Mouse (Mus musculus) left cerebral cortex, adult 18-20 months (tissue): ENCODE results near the gene Bnc2. TPM values are rescaled to one million over a fixed set of nuclear protein-coding genes. Genes with fewer than 3 reads are reported as not detected.
A peak's percentile ranks its signal among the peaks of the same experiment; 100 is the strongest.

ENCODE experiments used
- DNase-seq, 2 experiments: peaks; one replicate each; pipeline ENCODE4 v3.0.0; 2021 to 2022; ENCODE audit warnings: low spot score in 2 of 2, mixed read lengths in 1 of 2
- long read RNA-seq, 2 experiments: library from polyadenylated mRNA; stranded (forward); transcript quantifications; one replicate each; pipeline ENCODE4 v2.0.0; 2021
- total RNA-seq, 2 experiments: library from RNA; stranded (reverse); gene quantifications; 2 replicates each; pipeline ENCODE4 v1.2.3; 2021

Bnc2 gene
- total RNA-seq, result 1 to 10 TPM; 3.0 to 3.1 TPM
- long read RNA-seq, experiment 1, result 0 reads
- long read RNA-seq, experiment 2, result 0 reads

GRCm38 (mm10) chr4:84675171-84675973, at the start of gene Bnc2:
Bnc2 (minus strand) TSS chr4:84675275.
- peak in 1 of 2 experiments; percentile 11 for DNase-seq

GRCm38 (mm10) chr4:84707961-84708360, 32.9 kb upstream of the Bnc2 start:
- DNase-seq, result no peak

GRCm38 (mm10) chr4:84685521-84686366, 10.7 kb upstream of the Bnc2 start:
- no peak for DNase-seq

GRCm38 (mm10) chr4:84685009-84685408, 9.9 kb upstream of the Bnc2 start:
- no peak for DNase-seq

- peak in 1 of 2 experiments; percentile 5 for DNase-seq
These were observed 870 bp upstream of the Bnc2 start for GRCm38 (mm10) chr4:84675974-84676315.

- DNase-seq, result peak in 1 of 2 experiments; percentile 15
These were observed 531 bp downstream of the Bnc2 start for GRCm38 (mm10) chr4:84674318-84675170.

GRCm38 (mm10) chr4:84673681-84674307, 1.3 kb downstream of the Bnc2 start:
- no peak for DNase-seq

GRCm38 (mm10) chr4:84672181-84672791, 2.8 kb downstream of the Bnc2 start:
- DNase-seq, result no peak

GRCm38 (mm10) chr4:84670996-84671395, 4.1 kb downstream of the Bnc2 start:
- DNase-seq, result no peak

GRCm38 (mm10) chr4:84669650-84670049, 5.4 kb downstream of the Bnc2 start:
- no peak for DNase-seq

- DNase-seq, result no peak
These were observed 6.0 kb downstream of the Bnc2 start for GRCm38 (mm10) chr4:84668949-84669605.

- DNase-seq, result no peak
These were observed 6.8 kb downstream of the Bnc2 start for GRCm38 (mm10) chr4:84668226-84668625.

- no peak for DNase-seq
These were observed 12.6 kb downstream of the Bnc2 start for GRCm38 (mm10) chr4:84662228-84663065.

- no peak for DNase-seq
These were observed 13.7 kb downstream of the Bnc2 start for GRCm38 (mm10) chr4:84661341-84661740.

GRCm38 (mm10) chr4:84651786-84652185, 23.3 kb downstream of the Bnc2 start:
- DNase-seq, result no peak

GRCm38 (mm10) chr4:84646576-84646975, 28.5 kb downstream of the Bnc2 start:
- no peak for DNase-seq

GRCm38 (mm10) chr4:84639166-84639565, 35.9 kb downstream of the Bnc2 start:
- no peak for DNase-seq

GRCm38 (mm10) chr4:84637641-84638040, 37.4 kb downstream of the Bnc2 start:
- no peak for DNase-seq

- DNase-seq, result no peak
These were observed 40.3 kb downstream of the Bnc2 start for GRCm38 (mm10) chr4:84634751-84635150.
